Mouse (Mus musculus): ENCODE results near the gene Dnajc24. TPM values are rescaled to one million over a fixed set of nuclear protein-coding genes. Genes with fewer than 3 reads are reported as not detected.
A peak's percentile ranks its signal among the peaks of the same experiment; 100 is the strongest.

Gene Dnajc24
- 4.3 and 5.1 TPM in 2 replicates for polyA plus RNA-seq (2012; rRNA removed)

- Histone ChIP-seq H3K4me1 (ENCODE audit: control insufficient read depth, insufficient read depth, insufficient read length, low read length) (no peaks in the 10 kb centered on the region), H3K27me3 (ENCODE audit: control insufficient read depth, insufficient read depth, low read length) (no peaks in the 10 kb centered on the region), H3K27ac (ENCODE audit: insufficient read depth, low read depth, low read length) (peak within 1 kb of the TSS; percentile 17; the same call in 1 of the 2 replicates), H3K4me3 (ENCODE audit: low read depth, low read length) (peak within 1 kb of the TSS; percentile 84), H3K36me3 (ENCODE audit: control insufficient read depth, insufficient read depth, low read length) (no peaks in the 10 kb centered on the region)
- WGBS: 1% methylated on average over 44 of the region's 44 CpGs
- TF ChIP-seq POLR2A (IDR thresholded peaks at IDR 0.05; ENCODE audit: low read depth, low read length) (peak; percentile 56; the same call in 1 of the 2 replicates), CTCF (IDR thresholded peaks at IDR 0.05; ENCODE audit: extremely low read depth, insufficient read length, insufficient replicate concordance, low read depth, low read length) (no peak)
These were observed at the start of gene Dnajc24 for GRCm38 (mm10) chr2:106002835-106003739. Dnajc24 (minus strand) TSS chr2:106003549.

GRCm38 (mm10) chr2:106046686-106047085, 43.3 kb upstream of the Dnajc24 start:
- TF ChIP-seq POLR2A (IDR thresholded peaks at IDR 0.05; ENCODE audit: low read depth, low read length): no peak
- no peak for TF ChIP-seq CTCF (IDR thresholded peaks at IDR 0.05; ENCODE audit: extremely low read depth, insufficient read length, insufficient replicate concordance, low read depth, low read length)
- Histone ChIP-seq H3K27ac (ENCODE audit: insufficient read depth, low read depth, low read length) (no peak overlapping the region), H3K27me3 (ENCODE audit: control insufficient read depth, insufficient read depth, low read length) (no peaks in the 10 kb centered on the region), H3K36me3 (ENCODE audit: control insufficient read depth, insufficient read depth, low read length) (no peaks in the 10 kb centered on the region), H3K4me3 (ENCODE audit: low read depth, low read length) (no peak overlapping the region), H3K4me1 (ENCODE audit: control insufficient read depth, insufficient read depth, insufficient read length, low read length) (no peaks in the 10 kb centered on the region)
- WGBS: 68% methylated on average over 4 of the region's 4 CpGs

GRCm38 (mm10) chr2:106042495-106042894, 39.1 kb upstream of the Dnajc24 start:
- Histone ChIP-seq H3K4me1 (ENCODE audit: control insufficient read depth, insufficient read depth, insufficient read length, low read length) (no peaks in the 10 kb centered on the region), H3K36me3 (ENCODE audit: control insufficient read depth, insufficient read depth, low read length) (no peaks in the 10 kb centered on the region), H3K4me3 (ENCODE audit: low read depth, low read length) (no peak overlapping the region), H3K27ac (ENCODE audit: insufficient read depth, low read depth, low read length) (no peak overlapping the region), H3K27me3 (ENCODE audit: control insufficient read depth, insufficient read depth, low read length) (no peaks in the 10 kb centered on the region)
- TF ChIP-seq POLR2A (IDR thresholded peaks at IDR 0.05; ENCODE audit: low read depth, low read length): no peak
- TF ChIP-seq CTCF (IDR thresholded peaks at IDR 0.05; ENCODE audit: extremely low read depth, insufficient read length, insufficient replicate concordance, low read depth, low read length): no peak
- 79% methylated on average over 7 of the region's 7 CpGs for WGBS

GRCm38 (mm10) chr2:106041961-106042360, 38.6 kb upstream of the Dnajc24 start:
- H3K27me3 ChIP-seq (ENCODE audit: control insufficient read depth, insufficient read depth, low read length): no peaks in the 10 kb centered on the region
- 87% methylated on average over 5 of the region's 5 CpGs for WGBS
- H3K36me3 ChIP-seq (ENCODE audit: control insufficient read depth, insufficient read depth, low read length): no peaks in the 10 kb centered on the region
- H3K27ac ChIP-seq (ENCODE audit: insufficient read depth, low read depth, low read length): no peak overlapping the region
- no peak overlapping the region for H3K4me3 ChIP-seq (ENCODE audit: low read depth, low read length)
- H3K4me1 ChIP-seq (ENCODE audit: control insufficient read depth, insufficient read depth, insufficient read length, low read length): no peaks in the 10 kb centered on the region
- TF ChIP-seq CTCF (IDR thresholded peaks at IDR 0.05; ENCODE audit: extremely low read depth, insufficient read length, insufficient replicate concordance, low read depth, low read length): no peak
- TF ChIP-seq POLR2A (IDR thresholded peaks at IDR 0.05; ENCODE audit: low read depth, low read length): no peak

DNA sequence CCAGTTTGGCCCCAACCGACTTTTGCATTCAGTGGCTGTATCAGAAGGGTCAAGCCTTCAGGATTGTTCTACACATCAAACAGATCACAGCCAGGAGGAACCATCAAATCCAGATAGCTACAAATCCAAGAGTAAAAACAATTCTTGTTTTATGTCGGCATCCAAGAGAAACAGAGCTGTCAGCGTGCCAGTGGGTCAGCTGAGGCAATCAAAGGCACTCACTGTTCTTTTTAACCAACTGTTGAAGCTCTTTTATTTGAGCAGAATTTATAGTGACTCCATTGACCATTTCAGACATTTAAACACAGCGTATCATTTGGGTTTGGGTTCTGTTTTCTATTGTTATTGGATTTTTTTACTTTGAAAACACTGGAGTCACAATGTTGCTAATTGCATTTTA, 34.9 kb upstream of the Dnajc24 start:
- Histone ChIP-seq H3K4me1 (ENCODE audit: control insufficient read depth, insufficient read depth, insufficient read length, low read length) (no peaks in the 10 kb centered on the region), H3K4me3 (ENCODE audit: low read depth, low read length) (no peak overlapping the region), H3K27ac (ENCODE audit: insufficient read depth, low read depth, low read length) (no peak overlapping the region), H3K36me3 (ENCODE audit: control insufficient read depth, insufficient read depth, low read length) (no peaks in the 10 kb centered on the region), H3K27me3 (ENCODE audit: control insufficient read depth, insufficient read depth, low read length) (no peaks in the 10 kb centered on the region)
- WGBS: 75% methylated on average over 4 of the region's 4 CpGs
- no peak for TF ChIP-seq CTCF (IDR thresholded peaks at IDR 0.05; ENCODE audit: extremely low read depth, insufficient read length, insufficient replicate concordance, low read depth, low read length)
- TF ChIP-seq POLR2A (IDR thresholded peaks at IDR 0.05; ENCODE audit: low read depth, low read length): no peak

DNA sequence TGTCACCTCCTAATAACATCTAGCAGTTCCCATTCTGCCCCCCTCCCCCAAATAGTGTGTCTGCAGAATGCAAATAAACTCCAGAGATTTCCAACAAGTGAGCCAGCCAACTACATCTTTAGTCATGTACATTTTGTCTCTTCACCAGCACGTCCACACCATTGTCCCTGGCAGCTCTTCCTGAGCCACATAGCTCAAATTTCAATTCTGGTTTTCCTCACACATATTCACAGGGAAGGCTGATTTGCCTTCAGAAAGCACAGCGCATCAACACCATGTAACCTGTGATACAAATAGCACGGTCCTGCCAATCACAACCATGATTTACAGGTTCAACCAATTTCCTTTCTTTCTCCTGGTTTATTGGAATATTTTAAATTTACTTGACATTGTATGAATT, 21.5 kb upstream of the Dnajc24 start:
- H3K36me3 ChIP-seq (ENCODE audit: control insufficient read depth, insufficient read depth, low read length): no peaks in the 10 kb centered on the region
- TF ChIP-seq CTCF (IDR thresholded peaks at IDR 0.05; ENCODE audit: extremely low read depth, insufficient read length, insufficient replicate concordance, low read depth, low read length) (no peak), POLR2A (IDR thresholded peaks at IDR 0.05; ENCODE audit: low read depth, low read length) (no peak)
- 66% methylated on average over 3 of the region's 3 CpGs for WGBS
- H3K27me3 ChIP-seq (ENCODE audit: control insufficient read depth, insufficient read depth, low read length): no peaks in the 10 kb centered on the region
- H3K4me3 ChIP-seq (ENCODE audit: low read depth, low read length): no peak overlapping the region
- H3K4me1 ChIP-seq (ENCODE audit: control insufficient read depth, insufficient read depth, insufficient read length, low read length): no peaks in the 10 kb centered on the region
- H3K27ac ChIP-seq (ENCODE audit: insufficient read depth, low read depth, low read length): no peak overlapping the region

DNA sequence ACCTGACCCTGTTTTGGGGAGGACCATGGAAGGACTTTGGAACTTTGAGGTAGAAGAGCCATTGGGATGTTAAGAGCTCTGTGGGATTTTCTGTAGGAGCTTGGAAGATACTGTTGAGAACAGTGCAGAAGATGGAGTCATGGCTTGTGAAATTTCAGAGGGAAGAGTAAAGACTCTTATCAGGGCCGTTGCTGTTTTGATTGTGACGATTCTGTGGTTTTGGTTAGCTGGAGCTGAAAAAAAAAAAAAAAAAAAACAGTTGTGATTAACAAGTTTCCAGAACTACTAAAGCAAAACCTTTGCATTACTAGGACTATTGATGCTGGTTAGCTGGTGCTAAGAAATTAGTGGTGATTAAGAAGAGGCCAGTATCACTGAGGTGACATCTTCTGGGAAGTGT, 5.1 kb upstream of the Dnajc24 start:
- Histone ChIP-seq H3K4me1 (ENCODE audit: control insufficient read depth, insufficient read depth, insufficient read length, low read length) (no peaks in the 10 kb centered on the region), H3K27me3 (ENCODE audit: control insufficient read depth, insufficient read depth, low read length) (no peaks in the 10 kb centered on the region), H3K4me3 (ENCODE audit: low read depth, low read length) (no peak overlapping the region), H3K36me3 (ENCODE audit: control insufficient read depth, insufficient read depth, low read length) (no peaks in the 10 kb centered on the region), H3K27ac (ENCODE audit: insufficient read depth, low read depth, low read length) (no peak overlapping the region)
- no peak for TF ChIP-seq POLR2A (IDR thresholded peaks at IDR 0.05; ENCODE audit: low read depth, low read length)
- no peak for TF ChIP-seq CTCF (IDR thresholded peaks at IDR 0.05; ENCODE audit: extremely low read depth, insufficient read length, insufficient replicate concordance, low read depth, low read length)
- WGBS: 62% methylated on average over 2 of the region's 2 CpGs

Measured in small intestine, adult 2 months (tissue).